Mouse (Mus musculus) heart, embryonic 16.5 days (tissue): ENCODE results near the gene Krt10. TPM values are rescaled to one million over a fixed set of nuclear protein-coding genes. Genes with fewer than 3 reads are reported as not detected.

Source experiments
- ATAC-seq: fragments of 200-750 bp; cut with Nextera tagmentation; replicated peaks from 2 replicates; pipeline ENCODE4 v1.8.0; 2017; ENCODE audit warnings: moderate number of reproducible peaks; ENCODE audit not compliant: insufficient read depth, low FRiP score; ENCODE audit errors: extremely low read depth
- H3K27ac ChIP-seq: fragments of 300-500 bp; sonication (generic); 2 replicates; pipeline ENCODE4 v1.5.1; 2014; ENCODE audit warnings: mild to moderate bottlenecking, low read length, control low read depth, moderate library complexity
- H3K27me3 ChIP-seq: fragments of 300-500 bp; sonication (generic); 2 replicates; pipeline ENCODE4 v1.6.1; 2014; ENCODE audit warnings: low read length, mixed read lengths; ENCODE audit not compliant: control insufficient read depth, insufficient read depth
- H3K36me3 ChIP-seq: fragments of 300-500 bp; sonication (generic); 2 replicates; pipeline ENCODE4 v1.6.1; 2014; ENCODE audit not compliant: control insufficient read depth, insufficient read depth
- H3K4me1 ChIP-seq: fragments of 300-500 bp; sonication (generic); 2 replicates; pipeline ENCODE4 v1.6.1; 2014; ENCODE audit warnings: low read length, mixed read lengths; ENCODE audit not compliant: control insufficient read depth, insufficient read depth
- H3K4me2 ChIP-seq: fragments of 300-500 bp; sonication (generic); 2 replicates; pipeline ENCODE4 v1.6.1; 2014; ENCODE audit warnings: low read depth, mild to moderate bottlenecking, control low read depth, low read length
- H3K4me3 ChIP-seq: fragments of 300-500 bp; sonication (generic); 2 replicates; pipeline ENCODE4 v1.5.1; 2014; ENCODE audit warnings: mild to moderate bottlenecking, control low read depth, low read length
- H3K9ac ChIP-seq: fragments of 300-500 bp; sonication (generic); 2 replicates; pipeline ENCODE4 v1.6.1; 2014; ENCODE audit warnings: low read length, control low read depth
- H3K9me3 ChIP-seq: fragments of 300-500 bp; sonication (generic); replicated peaks from 2 replicates; pipeline ENCODE4 v1.6.1; 2016; ENCODE audit warnings: low read length; ENCODE audit not compliant: control insufficient read depth
- WGBS: fragments of 180-500 bp; shearing (Covaris S2); extraction: QIAGEN DNeasy Blood & Tissue Kit; methylation state at CpG from one replicate; pipeline ENCODE4 v1.1.7; 2014; 5-methylcytosine and 5-hydroxymethylcytosine counted together
- polyA plus RNA-seq: library from polyadenylated mRNA; unstranded; fragments of >200 nt; fragmentation: Nextera tagmentation; extraction: Ambion mirVana; gene quantifications from 2 replicates; pipeline ENCODE4 v1.2.1, GENCODE M21; 2015

Gene Krt10
- polyA plus RNA-seq, 1 experiment from 2014 or later = 13.2 TPM

GRCm38 (mm10) chr11:99390866-99391265, 1.7 kb upstream of the Krt10 start:
- Histone ChIP-seq H3K4me3 (no peak overlapping the region), H3K9ac (no peak overlapping the region), H3K4me2 (no peak overlapping the region; the same call in 1 of the 2 replicates), H3K36me3 (no peaks in the 10 kb centered on the region), H3K9me3 (no peaks in the 10 kb centered on the region), H3K4me1 (peaks cover 3% of the 10 kb centered on the region; the same call in 1 of the 2 replicates), H3K27ac (no peak overlapping the region), H3K27me3 (peaks cover 2% of the 10 kb centered on the region; the same call in 1 of the 2 replicates)
- 65% methylated on average over 7 of the region's 7 CpGs for WGBS
- no peak for ATAC-seq

- 91% methylated on average over 18 of the region's 18 CpGs for WGBS
- no peak overlapping the region for H3K27ac ChIP-seq
- H3K27me3 ChIP-seq = peaks cover 7% of the 10 kb centered on the region; the same call in 1 of the 2 replicates
- no peak overlapping the region for H3K4me3 ChIP-seq
- no peaks in the 10 kb centered on the region for H3K36me3 ChIP-seq
- ATAC-seq = no peak
- H3K9ac ChIP-seq = no peak overlapping the region
- peaks cover 3% of the 10 kb centered on the region; the same call in 1 of the 2 replicates for H3K4me1 ChIP-seq
- no peaks in the 10 kb centered on the region for H3K9me3 ChIP-seq
- H3K4me2 ChIP-seq = no peak overlapping the region
Observed at GRCm38 (mm10) chr11:99388661-99389060, 503 bp downstream of the Krt10 start.

- peak overlapping the region; percentile 97 for H3K27ac ChIP-seq
- H3K27me3 ChIP-seq = peaks cover 8% of the 10 kb centered on the region; the same call in 1 of the 2 replicates
- H3K4me1 ChIP-seq = peaks cover 3% of the 10 kb centered on the region; the same call in 1 of the 2 replicates
- no peaks in the 10 kb centered on the region for H3K36me3 ChIP-seq
- H3K9ac ChIP-seq = peak overlapping the region; percentile 81
- H3K4me2 ChIP-seq = peak overlapping the region; percentile 74
- H3K9me3 ChIP-seq = no peaks in the 10 kb centered on the region
- peak overlapping the region; percentile 78 for H3K4me3 ChIP-seq
- 2% methylated on average over 71 of the region's 71 CpGs for WGBS
- ATAC-seq = peak; percentile 86
Observed at GRCm38 (mm10) chr11:99385813-99386721, 3.1 kb downstream of the Krt10 start.

GRCm38 (mm10) chr11:99379568-99379967, 9.6 kb downstream of the Krt10 start:
- WGBS = 19% methylated on average over 5 of the region's 5 CpGs
- Histone ChIP-seq H3K27me3 (peaks cover 11% of the 10 kb centered on the region), H3K4me1 (no peaks in the 10 kb centered on the region), H3K4me3 (no peak overlapping the region), H3K9ac (no peak overlapping the region), H3K27ac (no peak overlapping the region), H3K36me3 (no peaks in the 10 kb centered on the region), H3K9me3 (no peaks in the 10 kb centered on the region), H3K4me2 (no peak overlapping the region)
- no peak for ATAC-seq

- 74% methylated on average over 13 of the region's 13 CpGs for WGBS
- H3K4me3 ChIP-seq = no peak within 1 kb of the TSS
Observed at GRCm38 (mm10) chr11:99374803-99375202, 14.4 kb downstream of the Krt10 start, which contains the start of gene Krt28. Gene Krt28, minus strand, starts transcription at chr11:99374903.

GRCm38 (mm10) chr11:99369853-99370451, 19.2 kb downstream of the Krt10 start:
- Histone ChIP-seq H3K36me3 (no peaks in the 10 kb centered on the region), H3K4me1 (no peaks in the 10 kb centered on the region), H3K9me3 (no peaks in the 10 kb centered on the region), H3K4me3 (no peak overlapping the region), H3K9ac (no peak overlapping the region), H3K27me3 (peaks cover 8% of the 10 kb centered on the region; the same call in 1 of the 2 replicates), H3K27ac (no peak overlapping the region), H3K4me2 (no peak overlapping the region)
- no peak for ATAC-seq
- 79% methylated on average over 8 of the region's 8 CpGs for WGBS

More at GRCm38 (mm10) chr11:99374803-99375202, 14.4 kb downstream of the Krt10 start, which contains the start of gene Krt28:
- no peaks in the 10 kb centered on the region for H3K4me1 ChIP-seq
- H3K9ac ChIP-seq = no peak within 1 kb of the TSS
- no peak for ATAC-seq
- no peak within 1 kb of the TSS for H3K27ac ChIP-seq
- no peaks in the 10 kb centered on the region for H3K36me3 ChIP-seq
- no peak within 1 kb of the TSS for H3K4me2 ChIP-seq
- peaks cover 4% of the 10 kb centered on the region for H3K27me3 ChIP-seq
- H3K9me3 ChIP-seq = no peaks in the 10 kb centered on the region

GRCm38 (mm10) chr11:99369229-99369628, 19.9 kb downstream of the Krt10 start:
- Histone ChIP-seq H3K9ac (no peak overlapping the region), H3K27me3 (peaks cover 5% of the 10 kb centered on the region; the same call in 1 of the 2 replicates), H3K36me3 (no peaks in the 10 kb centered on the region), H3K9me3 (no peaks in the 10 kb centered on the region), H3K27ac (no peak overlapping the region), H3K4me1 (no peaks in the 10 kb centered on the region), H3K4me2 (no peak overlapping the region), H3K4me3 (no peak overlapping the region)
- ATAC-seq = no peak
- 9% methylated on average over 3 of the region's 3 CpGs for WGBS

- H3K27ac ChIP-seq = no peak overlapping the region
- ATAC-seq = no peak
- no peaks in the 10 kb centered on the region for H3K4me1 ChIP-seq
- no peak overlapping the region for H3K4me2 ChIP-seq
- no peak overlapping the region for H3K9ac ChIP-seq
- 35% methylated on average over 10 of the region's 10 CpGs for whole genome bisulfite sequencing
- H3K4me3 ChIP-seq = no peak overlapping the region
- H3K36me3 ChIP-seq = no peaks in the 10 kb centered on the region
- H3K27me3 ChIP-seq = peaks cover 5% of the 10 kb centered on the region; the same call in 1 of the 2 replicates
- H3K9me3 ChIP-seq = no peaks in the 10 kb centered on the region
Observed at GRCm38 (mm10) chr11:99366791-99367190, 22.4 kb downstream of the Krt10 start.

GRCm38 (mm10) chr11:99364412-99364811, 24.8 kb downstream of the Krt10 start:
- Histone ChIP-seq H3K4me2 (no peak overlapping the region), H3K9me3 (no peaks in the 10 kb centered on the region), H3K4me1 (no peaks in the 10 kb centered on the region), H3K4me3 (no peak overlapping the region), H3K36me3 (no peaks in the 10 kb centered on the region), H3K27me3 (peaks cover 7% of the 10 kb centered on the region; the same call in 1 of the 2 replicates), H3K27ac (no peak overlapping the region), H3K9ac (no peak overlapping the region)
- ATAC-seq = no peak
- WGBS = 20% methylated on average over 9 of the region's 9 CpGs
